Mouse (Mus musculus) intestine, embryonic 15.5 days (tissue): Measurements from ENCODE around the gene Dhx32. TPM values are rescaled to one million over a fixed set of nuclear protein-coding genes. Genes with fewer than 3 reads are reported as not detected.

ENCODE experiments used
- ATAC-seq: fragments of 200-750 bp; cut with Nextera tagmentation; 2 replicates; pipeline ENCODE4 v1.8.0; 2017; ENCODE audit warnings: moderate TSS enrichment, moderate library complexity
- H3K27ac ChIP-seq: fragments of 300-500 bp; sonication (generic); 2 replicates; pipeline ENCODE4 v1.5.1; 2015; ENCODE audit warnings: mild to moderate bottlenecking, inconsistent platforms
- H3K27me3 ChIP-seq: fragments of 300-500 bp; sonication (generic); replicated peaks from 2 replicates; pipeline ENCODE4 v1.6.1; 2015; ENCODE audit warnings: inconsistent platforms
- H3K36me3 ChIP-seq: fragments of 300-500 bp; sonication (generic); 2 replicates; pipeline ENCODE4 v1.6.1; 2015; ENCODE audit warnings: inconsistent platforms
- H3K4me1 ChIP-seq: fragments of 300-500 bp; sonication (generic); replicated peaks from 2 replicates; pipeline ENCODE4 v1.6.1; 2015; ENCODE audit warnings: inconsistent platforms
- H3K4me2 ChIP-seq: fragments of 300-500 bp; sonication (generic); replicated peaks from 2 replicates; pipeline ENCODE4 v1.6.1; 2015; ENCODE audit warnings: mild to moderate bottlenecking, inconsistent platforms
- H3K4me3 ChIP-seq: fragments of 300-500 bp; sonication (generic); replicated peaks from 2 replicates; pipeline ENCODE4 v1.5.1; 2015; ENCODE audit warnings: inconsistent platforms
- H3K9ac ChIP-seq: fragments of 300-500 bp; sonication (generic); 2 replicates; pipeline ENCODE4 v1.6.1; 2015; ENCODE audit warnings: inconsistent platforms
- H3K9me3 ChIP-seq: fragments of 300-500 bp; sonication (generic); 2 replicates; pipeline ENCODE4 v1.6.1; 2016; ENCODE audit warnings: inconsistent platforms
- WGBS: fragments of 180-500 bp; shearing (Covaris S2); methylation state at CpG from one replicate; pipeline ENCODE4 v1.1.7; 2015; 5-methylcytosine and 5-hydroxymethylcytosine counted together
- polyA plus RNA-seq: library from polyadenylated mRNA; unstranded; fragments of >200 nt; fragmentation: Nextera tagmentation; extraction: Ambion mirVana; gene quantifications from 2 replicates; pipeline ENCODE4 v1.2.1, GENCODE M21; 2015

Gene Dhx32
- polyA plus RNA-seq, 1 experiment from 2014 or later = 76.2 TPM

DNA sequence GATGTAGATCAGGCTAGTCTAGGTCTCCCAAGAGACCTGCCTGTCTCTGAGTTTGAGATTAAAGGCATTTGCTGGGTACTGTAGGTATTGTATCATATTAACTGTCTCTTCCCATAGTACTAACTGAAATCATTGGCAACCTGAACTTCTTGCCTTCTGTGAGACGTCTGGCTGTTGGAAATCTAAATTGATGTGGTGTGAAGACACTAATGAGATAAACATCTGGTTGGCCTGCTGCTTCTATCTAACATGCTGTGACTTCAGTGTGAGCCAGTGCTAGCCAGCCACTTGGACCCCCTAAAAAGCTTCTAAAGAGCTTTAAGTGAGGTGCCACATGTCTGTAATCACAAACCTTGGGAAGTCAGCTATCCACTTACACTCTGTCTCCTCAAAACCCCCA is 10.2 kb upstream of the Dhx32 start:
- Histone ChIP-seq H3K9ac (no peak overlapping the region), H3K27me3 (no peaks in the 10 kb centered on the region), H3K4me2 (no peak overlapping the region), H3K4me1 (peaks cover 17% of the 10 kb centered on the region), H3K4me3 (no peak overlapping the region), H3K27ac (no peak overlapping the region), H3K9me3 (no peaks in the 10 kb centered on the region), H3K36me3 (no peaks in the 10 kb centered on the region)
- 38% methylated on average over 1 of the region's 1 CpGs for WGBS
- ATAC-seq = no peak

DNA sequence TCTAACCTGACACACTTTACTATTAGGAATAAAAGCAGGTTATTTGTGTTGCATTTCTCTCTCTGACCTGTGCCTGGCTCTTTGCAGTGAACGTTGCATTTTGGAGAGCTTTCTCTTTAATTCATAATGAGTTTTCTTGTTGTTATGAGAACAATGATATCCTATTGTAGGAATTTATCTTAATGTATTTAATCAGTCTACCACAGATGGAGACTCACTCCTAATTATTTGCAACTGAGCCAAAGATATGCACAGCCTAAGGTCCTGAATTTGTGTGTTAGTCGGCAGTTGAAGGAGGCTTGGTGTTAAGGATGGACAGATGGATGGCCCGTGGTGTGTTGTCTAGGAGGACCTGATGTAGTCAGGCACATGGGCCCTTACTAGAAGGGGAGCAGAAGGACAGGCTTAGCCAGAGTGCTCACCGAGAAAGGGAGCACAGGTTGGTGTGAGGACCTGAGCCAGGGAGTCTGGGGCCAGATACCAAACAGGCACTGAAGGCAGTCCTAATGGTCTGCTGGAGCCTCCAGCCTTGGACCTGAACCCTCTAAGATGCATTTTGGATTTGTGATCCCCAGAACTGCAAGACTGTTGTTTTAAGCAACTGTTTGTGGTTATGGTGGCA is 8.2 kb upstream of the Dhx32 start:
- no peak overlapping the region for H3K27ac ChIP-seq
- H3K4me1 ChIP-seq = peaks cover 17% of the 10 kb centered on the region
- no peaks in the 10 kb centered on the region for H3K9me3 ChIP-seq
- ATAC-seq = no peak
- H3K4me3 ChIP-seq = no peak overlapping the region
- H3K27me3 ChIP-seq = no peaks in the 10 kb centered on the region
- no peaks in the 10 kb centered on the region for H3K36me3 ChIP-seq
- H3K9ac ChIP-seq = no peak overlapping the region
- 87% methylated on average over 4 of the region's 4 CpGs for WGBS
- H3K4me2 ChIP-seq = no peak overlapping the region

DNA sequence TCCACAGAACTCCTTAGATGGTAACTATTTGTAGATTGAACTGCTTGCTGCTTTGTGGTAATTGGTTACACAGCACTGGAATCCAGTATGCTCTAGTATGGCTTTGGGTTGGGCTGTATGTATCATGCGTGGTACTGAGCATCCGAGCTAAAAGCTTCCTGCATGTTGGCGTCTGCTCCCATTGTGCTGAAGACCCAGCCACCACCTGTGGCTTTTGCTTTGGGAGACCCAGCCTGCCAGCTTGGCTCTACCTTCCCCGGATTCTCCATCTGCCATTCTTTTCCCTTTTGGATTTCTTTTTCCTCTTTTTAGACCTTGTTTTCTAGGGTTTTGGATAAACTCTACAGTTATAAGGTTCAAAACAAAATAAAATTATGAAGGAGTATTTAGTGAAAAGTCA is 7.6 kb upstream of the Dhx32 start:
- no peaks in the 10 kb centered on the region for H3K9me3 ChIP-seq
- H3K4me3 ChIP-seq = no peak overlapping the region
- no peaks in the 10 kb centered on the region for H3K36me3 ChIP-seq
- peaks cover 17% of the 10 kb centered on the region for H3K4me1 ChIP-seq
- 90% methylated on average over 4 of the region's 4 CpGs for WGBS
- no peak for ATAC-seq
- no peak overlapping the region for H3K4me2 ChIP-seq
- H3K27me3 ChIP-seq = no peaks in the 10 kb centered on the region
- H3K9ac ChIP-seq = no peak overlapping the region
- no peak overlapping the region for H3K27ac ChIP-seq

DNA sequence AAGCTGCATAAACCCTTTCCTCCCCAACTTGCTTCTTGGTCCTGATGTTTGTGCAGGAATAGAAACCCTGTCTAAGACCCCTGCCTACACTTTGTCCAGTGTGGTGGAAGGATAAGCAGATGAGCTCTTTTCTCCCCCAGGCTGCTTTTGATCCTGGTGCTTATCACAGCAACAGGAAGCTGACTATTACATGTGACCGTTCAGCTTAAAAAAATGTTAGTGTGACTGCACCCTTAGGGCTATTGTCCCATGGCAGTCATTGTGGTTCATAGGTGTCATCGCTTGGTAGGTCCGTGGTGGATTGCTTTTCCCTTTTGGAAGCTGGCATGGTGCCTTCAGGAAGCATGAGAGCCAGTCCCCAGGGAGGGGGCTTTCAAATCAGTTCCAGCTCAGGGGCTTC is 5.6 kb upstream of the Dhx32 start:
- 0 out of 2 replicates have a peak, but pooled peaks cover 3% of the 10 kb centered on the region for H3K4me1 ChIP-seq
- no peak overlapping the region for H3K27ac ChIP-seq
- no peaks in the 10 kb centered on the region for H3K36me3 ChIP-seq
- H3K4me3 ChIP-seq = no peak overlapping the region
- H3K9ac ChIP-seq = no peak overlapping the region
- H3K9me3 ChIP-seq = no peaks in the 10 kb centered on the region
- no peak for ATAC-seq
- H3K4me2 ChIP-seq = no peak overlapping the region
- no peaks in the 10 kb centered on the region for H3K27me3 ChIP-seq
- 77% methylated on average over 3 of the region's 3 CpGs for WGBS

DNA sequence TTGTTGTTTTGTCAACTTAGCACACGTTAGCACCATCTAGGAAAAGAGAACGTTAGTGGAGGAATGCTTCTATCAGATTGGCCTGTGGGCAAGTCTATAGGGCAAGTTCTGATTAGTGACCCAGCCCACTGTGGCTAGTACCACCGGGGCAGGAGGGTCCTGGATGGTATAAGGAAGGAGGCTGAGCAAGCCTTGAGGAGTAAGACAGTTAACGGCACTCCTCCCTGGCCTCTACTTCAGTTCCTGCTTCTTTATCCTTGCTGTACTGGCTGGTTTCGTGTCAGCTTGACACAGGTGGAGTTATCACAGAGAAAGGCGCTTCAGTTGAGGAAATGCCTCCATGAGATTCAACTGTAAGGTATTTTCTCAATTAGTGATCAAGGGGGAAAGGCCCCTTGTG is 5.0 kb upstream of the Dhx32 start:
- 88% methylated on average over 6 of the region's 6 CpGs for WGBS
- Histone ChIP-seq H3K36me3 (no peaks in the 10 kb centered on the region), H3K9me3 (no peaks in the 10 kb centered on the region), H3K27me3 (no peaks in the 10 kb centered on the region), H3K9ac (no peak overlapping the region), H3K4me3 (no peak overlapping the region), H3K4me2 (no peak overlapping the region), H3K4me1 (no peaks in the 10 kb centered on the region), H3K27ac (no peak overlapping the region)
- ATAC-seq = no peak

DNA sequence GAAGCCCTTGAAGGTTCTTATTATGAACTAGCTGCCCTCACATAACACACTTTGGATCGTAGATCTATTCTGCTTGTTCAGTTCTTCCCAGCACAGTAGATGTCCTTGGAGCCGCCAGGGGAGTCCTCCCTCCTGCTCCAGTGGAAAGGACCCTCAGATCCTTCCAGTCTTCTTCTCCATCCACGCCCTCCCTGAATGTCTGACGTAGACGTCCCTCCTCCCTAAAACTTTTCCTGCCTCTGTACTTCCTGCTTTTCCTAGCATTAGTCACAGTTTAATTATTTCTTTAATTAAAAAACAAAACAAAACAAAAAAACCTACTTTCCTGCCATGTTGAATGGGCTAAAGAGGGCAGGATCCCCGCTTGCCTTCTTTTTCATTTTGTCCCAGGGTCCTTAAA is 535 bp downstream of the Dhx32 start:
- Histone ChIP-seq H3K9me3 (no peaks in the 10 kb centered on the region), H3K36me3 (no peaks in the 10 kb centered on the region), H3K9ac (no peak overlapping the region), H3K4me2 (peak overlapping the region; percentile 14), H3K27me3 (no peaks in the 10 kb centered on the region), H3K27ac (peak overlapping the region; percentile 37; the same call in 1 of the 2 replicates), H3K4me3 (no peak overlapping the region), H3K4me1 (peaks cover 7% of the 10 kb centered on the region; the same call in 1 of the 2 replicates)
- peak; percentile 35; the same call in 1 of the 2 replicates for ATAC-seq
- 41% methylated on average over 6 of the region's 6 CpGs for WGBS

DNA sequence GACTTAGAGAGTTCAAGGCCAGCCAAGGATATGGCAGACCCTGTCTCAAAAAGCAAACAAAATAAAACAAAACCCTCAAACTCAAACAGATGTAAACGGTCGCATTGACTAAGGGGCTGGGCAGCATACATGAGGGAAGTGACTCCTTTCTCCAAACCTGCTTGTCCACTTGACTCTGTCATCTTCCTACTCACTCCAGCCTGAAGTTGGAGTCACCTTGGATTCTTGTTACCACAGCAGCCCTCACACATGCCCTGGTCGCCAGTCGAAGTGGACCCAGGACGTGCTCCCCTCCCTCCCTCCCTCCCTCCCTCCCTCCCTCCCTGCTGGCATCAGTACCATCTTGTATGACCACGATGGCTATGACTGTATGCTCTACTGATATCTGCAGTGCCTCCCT is 943 bp downstream of the Dhx32 start:
- Histone ChIP-seq H3K9ac (no peak overlapping the region), H3K27ac (peak overlapping the region; percentile 37; the same call in 1 of the 2 replicates), H3K4me2 (peak overlapping the region; percentile 14), H3K9me3 (no peaks in the 10 kb centered on the region), H3K4me3 (no peak overlapping the region), H3K36me3 (no peaks in the 10 kb centered on the region), H3K4me1 (peaks cover 10% of the 10 kb centered on the region; the same call in 1 of the 2 replicates), H3K27me3 (no peaks in the 10 kb centered on the region)
- 52% methylated on average over 6 of the region's 6 CpGs for WGBS
- peak; percentile 5; the same call in 1 of the 2 replicates for ATAC-seq

DNA sequence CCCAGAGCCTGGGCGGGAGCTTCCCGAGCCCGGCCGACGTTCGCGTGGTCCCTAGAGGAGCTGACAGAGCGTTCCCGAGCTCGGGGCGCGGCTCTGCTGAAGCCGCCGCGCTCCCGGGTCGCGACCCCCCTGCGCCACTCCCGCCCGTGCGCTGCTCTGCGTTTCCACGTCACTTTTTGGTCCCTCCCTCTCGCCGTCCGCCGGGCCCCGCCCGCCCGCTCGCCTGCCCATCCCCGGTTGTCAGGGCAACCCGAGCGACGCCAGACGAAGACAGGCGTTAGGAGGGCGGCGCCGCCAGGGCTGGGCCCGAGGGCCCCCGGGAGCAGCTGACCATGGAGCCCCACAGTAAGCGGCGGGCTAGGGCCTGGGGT is 5.9 kb downstream of the Dhx32 start, which contains the start of gene Fank1:
TSS of gene Fank1 (plus strand) at position 236 of the 371 bp plus-strand sequence.
- H3K4me3 ChIP-seq = peak within 1 kb of the TSS; percentile 79
- H3K36me3 ChIP-seq = no peaks in the 10 kb centered on the region
- WGBS = under 1% methylated on average over 45 of the region's 45 CpGs
- ATAC-seq = peak; percentile 95
- H3K9me3 ChIP-seq = no peaks in the 10 kb centered on the region
- H3K27ac ChIP-seq = peak within 1 kb of the TSS; percentile 68
- peak within 1 kb of the TSS; percentile 73 for H3K9ac ChIP-seq
- H3K4me2 ChIP-seq = peak within 1 kb of the TSS; percentile 86
- no peaks in the 10 kb centered on the region for H3K27me3 ChIP-seq
- peaks cover 15% of the 10 kb centered on the region for H3K4me1 ChIP-seq

DNA sequence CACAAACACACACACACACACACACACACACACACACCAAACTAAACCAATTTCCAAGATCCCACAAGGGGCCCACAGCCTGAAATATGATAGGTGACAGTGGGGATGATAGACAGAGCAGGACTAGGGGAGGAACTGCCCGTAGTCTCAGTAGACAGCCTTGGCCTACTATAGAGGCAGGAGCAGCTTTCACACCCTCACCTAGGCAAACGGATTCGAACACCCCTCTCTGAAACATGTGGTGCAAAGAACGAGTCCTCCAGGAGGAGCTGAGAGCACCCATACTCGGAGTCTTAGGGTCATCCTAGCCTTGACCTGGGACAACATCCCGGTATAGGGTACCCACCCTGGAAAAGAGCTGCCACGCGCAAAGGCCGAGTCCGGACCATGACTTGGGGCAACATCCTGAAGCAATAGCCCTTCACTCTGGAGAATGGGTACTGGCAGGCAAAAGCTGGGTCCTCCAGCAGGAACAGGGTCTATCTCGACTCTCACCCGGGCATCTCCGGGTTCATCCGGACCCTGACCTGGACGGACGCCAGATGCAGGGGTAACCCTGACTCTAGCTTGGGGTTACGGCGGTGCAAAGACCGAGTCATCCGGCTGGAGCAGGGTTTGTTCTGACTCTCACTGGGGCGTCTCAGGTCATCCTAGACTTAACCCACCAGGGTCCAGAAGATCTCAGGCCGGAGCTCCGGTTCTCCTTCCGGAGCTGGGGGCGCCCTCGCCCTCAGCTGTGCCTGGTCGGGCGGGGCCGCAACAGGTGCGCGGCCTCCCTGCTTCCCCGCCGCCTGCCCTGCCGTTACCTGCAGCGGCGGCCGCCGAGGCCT is 6.5 kb downstream of the Dhx32 start:
- Histone ChIP-seq H3K4me2 (peak overlapping the region; percentile 86), H3K27ac (peak overlapping the region; percentile 68), H3K9me3 (no peaks in the 10 kb centered on the region), H3K27me3 (no peaks in the 10 kb centered on the region), H3K4me3 (peak overlapping the region; percentile 79), H3K36me3 (no peaks in the 10 kb centered on the region), H3K4me1 (peaks cover 15% of the 10 kb centered on the region), H3K9ac (peak overlapping the region; percentile 73)
- 5% methylated on average over 38 of the region's 38 CpGs for WGBS
- ATAC-seq = peak; percentile 23

DNA sequence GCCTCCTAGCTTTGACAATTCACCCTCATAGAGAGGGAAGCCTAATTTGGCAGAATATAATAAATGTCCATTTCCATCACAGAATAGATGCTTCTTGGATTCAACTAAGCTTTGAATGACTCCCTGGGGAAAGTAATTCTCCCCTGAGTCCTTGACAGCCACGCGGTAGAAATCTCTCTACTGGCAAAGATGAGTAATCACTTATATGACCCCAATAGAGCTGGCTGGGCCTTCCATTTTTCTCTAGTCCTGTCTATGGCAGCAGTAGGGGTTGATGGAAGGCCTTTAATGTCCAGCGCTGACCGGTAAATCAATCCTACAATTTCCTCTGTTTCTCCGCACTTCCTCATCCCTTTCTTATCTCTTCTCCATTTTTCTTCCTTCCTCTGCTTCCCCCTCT is 7.3 kb downstream of the Dhx32 start:
- Histone ChIP-seq H3K4me2 (peak overlapping the region; percentile 86), H3K9me3 (no peaks in the 10 kb centered on the region), H3K27me3 (no peaks in the 10 kb centered on the region), H3K27ac (no peak overlapping the region), H3K36me3 (no peaks in the 10 kb centered on the region), H3K9ac (no peak overlapping the region), H3K4me1 (peaks cover 15% of the 10 kb centered on the region), H3K4me3 (peak overlapping the region; percentile 79; the same call in 1 of the 2 replicates)
- no peak for ATAC-seq
- WGBS = 50% methylated on average over 5 of the region's 5 CpGs

DNA sequence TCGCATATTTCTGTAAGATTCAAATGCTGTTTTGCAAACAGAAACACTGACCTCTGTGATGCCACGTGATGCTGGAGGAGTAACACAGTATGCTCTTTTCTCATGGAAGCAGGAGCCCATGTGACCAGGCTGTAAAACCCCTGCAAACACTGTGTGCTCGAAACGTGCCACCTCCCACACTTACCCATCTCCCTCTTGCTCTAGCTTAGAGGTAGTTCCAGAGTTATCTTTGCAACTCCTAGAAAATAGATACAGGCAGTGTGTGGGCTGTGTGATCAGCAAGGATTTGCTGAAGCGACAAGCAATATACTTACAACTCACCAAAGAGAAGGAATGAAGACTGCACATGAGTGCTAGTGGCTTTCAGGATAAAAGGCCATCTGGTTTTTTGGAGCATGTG is 14.0 kb downstream of the Dhx32 start:
- no peaks in the 10 kb centered on the region for H3K9me3 ChIP-seq
- 0 out of 2 replicates have a peak, but pooled peaks have one; percentile 41 for ATAC-seq
- no peaks in the 10 kb centered on the region; the same call in 1 of the 2 replicates for H3K4me1 ChIP-seq
- no peak overlapping the region for H3K27ac ChIP-seq
- 64% methylated on average over 5 of the region's 5 CpGs for WGBS
- no peak overlapping the region for H3K4me2 ChIP-seq
- H3K36me3 ChIP-seq = no peaks in the 10 kb centered on the region
- no peak overlapping the region for H3K4me3 ChIP-seq
- no peaks in the 10 kb centered on the region for H3K27me3 ChIP-seq
- no peak overlapping the region for H3K9ac ChIP-seq

DNA sequence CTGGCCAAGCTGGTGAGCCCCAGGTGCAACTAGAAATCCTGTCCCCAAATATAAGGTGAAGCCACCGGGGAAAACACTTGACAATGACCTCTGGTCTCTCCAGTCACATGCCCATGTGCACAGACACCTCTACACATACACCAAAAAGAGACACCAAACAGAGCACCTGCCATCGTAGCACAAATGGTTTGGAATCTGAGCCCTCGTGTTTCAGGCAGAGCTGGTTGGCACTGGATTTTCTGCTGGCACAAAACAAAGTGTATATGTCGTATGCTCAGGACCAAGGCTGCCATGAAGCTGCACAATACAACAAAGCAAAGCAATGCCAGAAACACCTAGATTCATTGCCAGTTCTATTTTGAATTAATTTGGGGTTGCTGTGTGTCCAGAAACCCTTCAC is 14.5 kb downstream of the Dhx32 start:
- Histone ChIP-seq H3K36me3 (no peaks in the 10 kb centered on the region), H3K27me3 (no peaks in the 10 kb centered on the region), H3K4me1 (no peaks in the 10 kb centered on the region; the same call in 1 of the 2 replicates), H3K4me3 (no peak overlapping the region), H3K4me2 (no peak overlapping the region), H3K9ac (no peak overlapping the region), H3K9me3 (no peaks in the 10 kb centered on the region), H3K27ac (no peak overlapping the region)
- ATAC-seq = no peak
- 82% methylated on average over 4 of the region's 4 CpGs for WGBS
